Mouse (Mus musculus) spleen, adult 2 months (tissue): ENCODE measurements around the gene Siva1.

ENCODE experiments used
- CTCF ChIP-seq: fragments of 200-500 bp; IDR thresholded peaks from 2 replicates; pipeline ENCODE4 v1.5.1; 2011; ENCODE audit warnings: mild to moderate bottlenecking, inconsistent platforms; ENCODE audit not compliant: insufficient read depth, insufficient read length, insufficient replicate concordance; ENCODE audit errors: extremely low read depth
- POLR2A ChIP-seq: fragments of 200-500 bp; IDR thresholded peaks from 2 replicates; pipeline ENCODE4 v1.6.1; 2011; ENCODE audit warnings: low read depth, low read length, inconsistent platforms

DNA sequence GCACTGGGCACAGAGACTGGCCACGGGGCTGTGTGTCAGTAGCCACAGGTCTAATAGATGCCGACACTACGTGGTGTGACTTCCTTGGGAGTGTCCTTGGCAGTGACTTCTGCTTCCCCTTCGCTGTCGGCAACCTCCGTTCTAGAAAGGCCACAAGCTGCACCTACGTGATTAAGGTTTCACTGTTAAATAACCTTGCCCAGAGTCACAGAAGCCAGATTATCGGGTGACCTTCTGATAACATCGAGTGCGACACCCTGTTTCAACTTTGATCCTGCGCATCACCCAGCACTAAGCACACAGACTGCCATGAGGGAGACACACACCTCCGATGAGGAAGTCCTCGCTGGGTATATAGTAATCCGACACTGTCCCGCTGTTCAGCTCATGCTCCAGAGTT is 44.0 kb downstream of the Siva1 start:
- TF ChIP-seq CTCF (no peak), POLR2A (peak; percentile 44)
